Mouse (Mus musculus): Measurements from ENCODE around the gene Ankrd13d. TPM values are rescaled to one million over a fixed set of nuclear protein-coding genes. Genes with fewer than 3 reads are reported as not detected.

Gene Ankrd13d
- polyA plus RNA-seq, 1 experiment = 16.1 TPM

GRCm38 (mm10) chr19:4242416-4242815 lies 40.5 kb downstream of the Ankrd13d start:
- Histone ChIP-seq H3K4me1 (ENCODE audit: control insufficient read depth, insufficient read depth, insufficient read length) (no peaks in the 10 kb centered on the region), H3K27me3 (ENCODE audit: control insufficient read depth, insufficient read depth, low read length) (no peaks in the 10 kb centered on the region), H3K27ac (ENCODE audit: insufficient read depth, low read length) (no peak overlapping the region), H3K4me3 (ENCODE audit: extremely low read depth, insufficient read depth, insufficient read length) (no peak overlapping the region), H3K36me3 (ENCODE audit: control insufficient read depth, insufficient read depth, low read length) (no peaks in the 10 kb centered on the region)
- no peak for DNase-seq (ENCODE audit: low read depth in 1 of 2, low spot score in 2 of 2)
- no peak for TF ChIP-seq CTCF (IDR thresholded peaks at IDR 0.05; ENCODE audit: extremely low read depth, insufficient read depth, insufficient read length, insufficient replicate concordance)
- no peak for TF ChIP-seq POLR2A (IDR thresholded peaks at IDR 0.05; ENCODE audit: low read depth, low read length)
- 87% methylated on average over 3 of the region's 3 CpGs for WGBS

GRCm38 (mm10) chr19:4240247-4240668 lies 42.7 kb downstream of the Ankrd13d start:
- Histone ChIP-seq H3K27ac (ENCODE audit: insufficient read depth, low read length) (no peak overlapping the region), H3K4me3 (ENCODE audit: extremely low read depth, insufficient read depth, insufficient read length) (no peak overlapping the region), H3K27me3 (ENCODE audit: control insufficient read depth, insufficient read depth, low read length) (no peaks in the 10 kb centered on the region), H3K36me3 (ENCODE audit: control insufficient read depth, insufficient read depth, low read length) (no peaks in the 10 kb centered on the region), H3K4me1 (ENCODE audit: control insufficient read depth, insufficient read depth, insufficient read length) (no peaks in the 10 kb centered on the region)
- no peak for DNase-seq (ENCODE audit: low read depth in 1 of 2, low spot score in 2 of 2)
- 67% methylated on average over 8 of the region's 8 CpGs for WGBS
- TF ChIP-seq POLR2A (IDR thresholded peaks at IDR 0.05; ENCODE audit: low read depth, low read length) (no peak), CTCF (IDR thresholded peaks at IDR 0.05; ENCODE audit: extremely low read depth, insufficient read depth, insufficient read length, insufficient replicate concordance) (no peak)

GRCm38 (mm10) chr19:4234548-4234947 lies 48.4 kb downstream of the Ankrd13d start:
- no peak for DNase-seq (ENCODE audit: low read depth in 1 of 2, low spot score in 2 of 2)
- WGBS = 90% methylated on average over 4 of the region's 4 CpGs
- Histone ChIP-seq H3K36me3 (ENCODE audit: control insufficient read depth, insufficient read depth, low read length) (no peaks in the 10 kb centered on the region), H3K27me3 (ENCODE audit: control insufficient read depth, insufficient read depth, low read length) (no peaks in the 10 kb centered on the region), H3K4me3 (ENCODE audit: extremely low read depth, insufficient read depth, insufficient read length) (no peak overlapping the region), H3K4me1 (ENCODE audit: control insufficient read depth, insufficient read depth, insufficient read length) (peaks cover 26% of the 10 kb centered on the region), H3K27ac (ENCODE audit: insufficient read depth, low read length) (no peak overlapping the region)
- no peak for TF ChIP-seq CTCF (IDR thresholded peaks at IDR 0.05; ENCODE audit: extremely low read depth, insufficient read depth, insufficient read length, insufficient replicate concordance)
- TF ChIP-seq POLR2A (IDR thresholded peaks at IDR 0.05; ENCODE audit: low read depth, low read length) = no peak

- no peaks in the 10 kb centered on the region for H3K36me3 ChIP-seq (ENCODE audit: control insufficient read depth, insufficient read depth, low read length)
- DNase-seq (ENCODE audit: low read depth in 1 of 2, low spot score in 2 of 2) = no peak
- H3K27ac ChIP-seq (ENCODE audit: insufficient read depth, low read length) = peak overlapping the region; percentile 99
- TF ChIP-seq POLR2A (IDR thresholded peaks at IDR 0.05; ENCODE audit: low read depth, low read length) = no peak
- TF ChIP-seq CTCF (IDR thresholded peaks at IDR 0.05; ENCODE audit: extremely low read depth, insufficient read depth, insufficient read length, insufficient replicate concordance) = no peak
- peaks cover 40% of the 10 kb centered on the region for H3K4me1 ChIP-seq (ENCODE audit: control insufficient read depth, insufficient read depth, insufficient read length)
- H3K4me3 ChIP-seq (ENCODE audit: extremely low read depth, insufficient read depth, insufficient read length) = peak overlapping the region; percentile 73
- 78% methylated on average over 7 of the region's 7 CpGs for WGBS
- H3K27me3 ChIP-seq (ENCODE audit: control insufficient read depth, insufficient read depth, low read length) = no peaks in the 10 kb centered on the region
Measured at GRCm38 (mm10) chr19:4232651-4233050, 50.3 kb downstream of the Ankrd13d start.

- no peaks in the 10 kb centered on the region for H3K36me3 ChIP-seq (ENCODE audit: control insufficient read depth, insufficient read depth, low read length)
- peaks cover 45% of the 10 kb centered on the region for H3K4me1 ChIP-seq (ENCODE audit: control insufficient read depth, insufficient read depth, insufficient read length)
- peak; percentile 45 to 63 for DNase-seq (ENCODE audit: low read depth in 1 of 2, low spot score in 2 of 2)
- H3K27ac ChIP-seq (ENCODE audit: insufficient read depth, low read length) = peak overlapping the region; percentile 99
- H3K27me3 ChIP-seq (ENCODE audit: control insufficient read depth, insufficient read depth, low read length) = no peaks in the 10 kb centered on the region
- WGBS = 4% methylated on average over 2 of the region's 2 CpGs
- peak overlapping the region; percentile 73 for H3K4me3 ChIP-seq (ENCODE audit: extremely low read depth, insufficient read depth, insufficient read length)
- TF ChIP-seq CTCF (IDR thresholded peaks at IDR 0.05; ENCODE audit: extremely low read depth, insufficient read depth, insufficient read length, insufficient replicate concordance) (no peak), POLR2A (IDR thresholded peaks at IDR 0.05; ENCODE audit: low read depth, low read length) (no peak)
Measured at GRCm38 (mm10) chr19:4232186-4232572, 50.8 kb downstream of the Ankrd13d start.

- Histone ChIP-seq H3K27ac (ENCODE audit: insufficient read depth, low read length) (peak within 1 kb of the TSS; percentile 99), H3K4me3 (ENCODE audit: extremely low read depth, insufficient read depth, insufficient read length) (peak within 1 kb of the TSS; percentile 73), H3K36me3 (ENCODE audit: control insufficient read depth, insufficient read depth, low read length) (no peaks in the 10 kb centered on the region), H3K27me3 (ENCODE audit: control insufficient read depth, insufficient read depth, low read length) (no peaks in the 10 kb centered on the region), H3K4me1 (ENCODE audit: control insufficient read depth, insufficient read depth, insufficient read length) (peaks cover 50% of the 10 kb centered on the region)
- DNase-seq (ENCODE audit: low read depth in 1 of 2, low spot score in 2 of 2) = peak; percentile 95 to 98
- TF ChIP-seq POLR2A (IDR thresholded peaks at IDR 0.05; ENCODE audit: low read depth, low read length) (peak; percentile 83), CTCF (IDR thresholded peaks at IDR 0.05; ENCODE audit: extremely low read depth, insufficient read depth, insufficient read length, insufficient replicate concordance) (no peak)
- WGBS = 5% methylated on average over 26 of the region's 26 CpGs
Measured at GRCm38 (mm10) chr19:4231253-4232185, 51.4 kb downstream of the Ankrd13d start, which contains the start of gene Pold4. Pold4 (plus strand) TSS chr19:4231899.

GRCm38 (mm10) chr19:4230415-4230814 lies 52.5 kb downstream of the Ankrd13d start:
- no peak for DNase-seq (ENCODE audit: low read depth in 1 of 2, low spot score in 2 of 2)
- peak overlapping the region; percentile 21; the same call in 1 of the 2 replicates for H3K4me3 ChIP-seq (ENCODE audit: extremely low read depth, insufficient read depth, insufficient read length)
- no peaks in the 10 kb centered on the region for H3K27me3 ChIP-seq (ENCODE audit: control insufficient read depth, insufficient read depth, low read length)
- no peak for TF ChIP-seq POLR2A (IDR thresholded peaks at IDR 0.05; ENCODE audit: low read depth, low read length)
- no peak for TF ChIP-seq CTCF (IDR thresholded peaks at IDR 0.05; ENCODE audit: extremely low read depth, insufficient read depth, insufficient read length, insufficient replicate concordance)
- H3K27ac ChIP-seq (ENCODE audit: insufficient read depth, low read length) = peak overlapping the region; percentile 86
- peaks cover 50% of the 10 kb centered on the region for H3K4me1 ChIP-seq (ENCODE audit: control insufficient read depth, insufficient read depth, insufficient read length)
- 46% methylated on average over 8 of the region's 8 CpGs for WGBS
- H3K36me3 ChIP-seq (ENCODE audit: control insufficient read depth, insufficient read depth, low read length) = no peaks in the 10 kb centered on the region
